Mouse (Mus musculus) cerebellum, postnatal 36 days (tissue): ENCODE results near the gene Mn1.

ENCODE experiments used
- DNase-seq, 2 experiments: peaks; one replicate each; pipeline ENCODE4 v3.0.0; 2021 to 2022; ENCODE audit warnings: mixed read lengths in 2 of 2

The Mn1 gene

DNA sequence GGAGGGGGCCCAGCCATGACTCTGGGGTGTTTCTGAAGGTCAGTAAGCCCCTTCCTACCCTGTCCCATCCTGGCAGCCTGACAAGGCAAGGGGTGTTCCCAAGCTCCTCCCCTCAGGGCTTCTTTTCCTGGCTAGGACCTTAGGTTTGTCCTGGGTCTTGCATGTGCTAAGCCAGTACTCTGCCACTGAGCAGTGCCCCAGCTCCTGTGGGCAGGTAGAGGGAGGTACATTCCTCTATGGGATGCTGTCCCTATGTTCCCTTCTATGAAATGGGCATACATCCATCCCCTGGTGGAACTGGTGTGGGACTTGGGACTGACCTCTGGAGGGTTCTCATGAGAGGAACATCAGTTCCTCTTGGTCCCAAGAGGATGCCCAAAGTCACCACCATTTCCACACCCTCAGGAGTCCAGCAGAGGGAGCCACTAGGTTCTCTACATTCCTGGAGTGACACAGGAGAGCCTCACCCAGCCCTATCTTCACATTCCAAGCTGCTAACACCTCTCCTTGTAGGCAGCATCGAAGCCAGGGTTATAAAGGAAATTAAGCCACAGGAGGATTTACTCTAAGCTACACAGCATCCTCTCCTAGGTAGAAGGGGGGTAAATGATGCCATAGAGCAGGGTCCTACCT is 7.6 kb upstream of the Mn1 start:
- DNase-seq, result no peak

DNA sequence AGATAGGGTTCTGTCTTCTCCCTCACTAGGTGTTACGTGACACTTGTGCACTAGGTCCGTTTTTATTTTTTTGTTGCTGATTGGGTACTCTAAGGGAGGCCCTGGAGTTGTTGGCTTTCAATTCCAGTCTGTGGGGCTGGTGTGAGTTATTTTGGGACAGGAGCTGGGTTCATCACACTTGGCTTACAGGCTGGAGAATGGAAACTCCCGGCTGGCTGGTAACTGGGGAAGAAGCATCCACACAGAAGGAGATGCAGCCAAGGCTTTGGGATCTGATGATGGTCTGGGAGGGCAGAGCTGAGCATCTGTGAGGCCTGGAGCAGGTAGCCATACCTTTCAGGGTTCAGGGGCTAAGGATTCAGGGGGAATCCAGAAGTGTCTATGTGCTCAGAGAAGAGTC is 6.5 kb upstream of the Mn1 start:
- no peak for DNase-seq

DNA sequence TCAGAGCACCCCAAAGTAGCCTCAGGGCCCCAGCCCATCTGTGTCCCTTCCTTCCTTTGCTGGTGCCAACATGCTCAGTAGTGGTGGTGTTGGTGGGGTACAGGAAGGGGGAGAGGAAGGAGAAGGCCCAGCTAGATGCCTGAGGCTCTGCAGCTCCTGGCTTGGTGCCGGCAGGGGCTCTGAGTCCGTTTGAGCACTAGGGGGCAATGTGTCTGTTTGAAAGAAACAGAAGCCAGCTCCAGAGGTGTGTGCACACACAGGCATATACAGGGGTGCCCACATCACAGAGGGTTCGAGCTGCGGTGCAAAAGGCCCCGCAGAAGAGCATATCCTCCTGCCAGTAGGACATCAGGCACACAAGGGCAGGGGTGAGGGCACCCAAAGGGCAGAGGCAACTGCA is 3.0 kb upstream of the Mn1 start:
- peak; percentile 24 to 39 for DNase-seq

DNA sequence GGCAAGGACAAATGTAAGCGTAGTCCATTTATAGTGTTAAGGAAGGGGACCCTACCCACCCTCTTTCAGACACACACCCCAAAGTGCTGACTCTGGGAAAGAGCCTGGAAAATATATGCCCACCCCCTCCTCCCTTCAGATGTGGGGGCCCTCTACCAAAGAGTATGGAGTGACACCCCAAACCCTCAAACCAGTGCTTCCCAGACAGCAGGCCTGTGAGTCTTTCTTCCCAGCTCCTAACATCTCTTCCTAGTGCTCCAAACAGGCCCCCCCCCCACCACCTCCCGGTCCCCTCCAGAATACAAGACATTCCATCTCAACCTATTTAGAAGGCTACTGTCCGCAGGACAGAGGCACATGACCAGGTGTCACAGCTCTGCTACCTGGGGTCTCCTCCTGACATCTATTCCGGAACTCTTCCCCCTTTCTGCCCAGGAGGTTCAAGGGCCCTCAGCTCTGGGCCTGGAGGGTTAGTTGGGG is 2.4 kb upstream of the Mn1 start:
- DNase-seq, result no peak

DNA sequence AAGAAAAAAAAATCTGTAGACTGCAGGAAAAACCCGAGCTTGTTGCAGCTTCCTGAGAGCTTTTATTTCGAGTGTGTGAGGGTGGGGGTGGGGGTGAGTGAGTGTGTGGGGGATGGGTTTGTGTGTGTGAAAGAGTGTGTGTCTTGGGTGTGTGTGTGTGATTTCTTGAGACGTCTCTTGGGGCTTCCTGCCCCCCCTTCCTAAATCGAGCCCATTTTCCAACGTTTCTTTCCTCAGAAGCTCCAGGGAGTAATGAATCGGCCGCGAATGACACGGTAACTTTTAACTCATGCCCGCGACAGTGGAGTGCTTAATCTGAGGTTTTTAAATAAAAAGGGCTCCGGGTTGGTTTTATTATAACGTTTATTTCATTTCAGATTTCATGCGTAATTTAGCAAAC is 1.6 kb upstream of the Mn1 start:
- no peak for DNase-seq

DNA sequence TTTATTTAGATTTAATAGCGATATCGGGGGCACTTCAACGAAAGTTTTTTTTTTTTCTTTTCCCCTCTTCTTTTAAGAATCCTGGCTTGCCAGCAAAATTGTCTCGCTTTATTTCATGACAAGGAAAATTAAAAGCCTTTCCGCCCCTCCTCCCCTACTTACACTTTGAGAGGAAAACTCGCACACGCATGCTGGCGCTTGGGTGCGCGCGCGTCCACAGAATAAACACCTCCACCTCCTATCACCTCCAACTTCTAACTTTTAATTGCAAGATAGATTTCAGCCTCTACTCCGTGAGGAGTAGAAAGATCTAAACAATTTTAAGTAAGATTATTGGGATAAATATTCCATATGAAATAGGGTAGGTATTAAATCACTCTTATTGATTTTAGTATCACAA is 1.1 kb upstream of the Mn1 start:
- DNase-seq, result no peak

DNA sequence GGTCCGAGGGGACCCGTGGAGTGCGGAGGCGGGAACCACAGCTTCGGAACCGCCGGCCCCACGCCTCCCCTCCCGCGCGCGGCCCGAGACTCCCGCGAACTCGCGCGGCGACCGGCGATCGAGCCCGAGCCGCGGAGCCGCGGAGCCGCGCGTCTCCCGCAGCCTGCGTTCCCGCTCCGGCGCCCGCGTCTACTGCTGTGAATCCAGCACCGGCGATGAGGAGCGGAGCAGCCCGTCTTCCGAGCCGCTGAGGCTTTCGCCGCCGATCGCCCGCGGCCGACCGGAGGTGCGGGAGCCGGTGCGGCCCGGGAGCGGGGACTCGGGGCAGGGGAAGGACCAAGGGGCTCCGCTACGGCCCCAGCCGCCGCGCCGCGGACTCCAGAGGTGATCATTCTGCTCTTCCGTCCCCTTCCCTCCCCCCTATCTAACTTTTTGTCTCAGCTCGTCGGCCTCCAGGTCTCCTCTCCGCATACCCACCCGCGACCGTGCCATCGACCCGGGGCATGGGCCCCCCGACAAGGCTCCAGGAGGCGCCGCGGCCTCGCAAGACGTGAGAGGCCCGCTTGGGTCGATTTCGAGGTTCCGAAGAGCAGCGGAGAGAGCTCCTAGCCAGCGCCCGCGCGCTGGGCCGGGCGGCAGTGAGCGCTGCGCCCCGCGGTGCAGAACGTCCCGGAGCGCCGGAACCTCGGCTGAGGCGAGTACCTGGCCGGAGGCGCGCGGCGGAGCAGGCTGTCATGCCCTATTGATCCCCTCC is 393 bp downstream of the Mn1 start:
- DNase-seq, result no peak

DNA sequence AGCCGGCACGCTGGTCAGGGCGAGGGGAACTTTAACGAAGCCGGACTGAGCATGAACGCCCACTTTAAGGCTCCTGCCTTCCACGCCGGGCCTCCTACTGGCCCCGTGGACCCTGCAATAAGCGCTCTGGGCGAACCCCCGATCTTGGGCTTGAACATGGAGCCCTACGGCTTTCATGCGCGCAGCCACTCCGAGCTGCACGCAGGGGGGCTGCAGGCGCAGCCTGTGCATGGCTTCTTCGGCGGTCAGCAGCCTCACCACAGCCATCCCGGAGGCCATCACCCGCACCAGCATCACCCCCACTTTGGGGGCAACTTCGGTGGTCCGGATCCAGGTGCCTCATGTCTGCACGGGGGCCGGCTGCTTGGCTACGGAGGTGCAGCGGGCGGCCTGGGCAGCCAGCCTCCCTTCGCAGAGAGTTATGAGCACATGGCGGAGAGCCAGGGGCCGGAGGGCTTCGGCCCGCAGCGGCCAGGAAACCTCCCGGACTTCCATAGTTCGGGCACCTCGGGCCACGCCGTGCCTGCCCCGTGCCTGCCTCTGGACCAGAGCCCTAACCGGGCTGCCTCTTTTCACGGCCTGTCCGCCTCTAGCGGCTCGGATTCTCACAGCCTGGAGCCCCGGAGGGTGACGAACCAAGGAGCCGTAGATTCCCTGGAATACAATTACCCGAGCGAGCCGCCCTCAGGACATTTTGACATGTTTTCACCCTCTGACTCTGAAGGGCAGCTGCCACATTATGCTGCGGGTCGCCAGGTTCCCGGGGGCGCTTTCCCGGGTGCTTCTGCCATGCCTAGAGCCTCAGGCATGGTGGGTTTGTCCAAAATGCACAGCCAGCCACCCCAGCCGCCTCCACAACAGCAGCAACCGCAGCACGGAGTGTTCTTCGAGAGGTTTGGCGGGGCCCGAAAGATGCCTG is 1.3 kb downstream of the Mn1 start:
- no peak for DNase-seq

DNA sequence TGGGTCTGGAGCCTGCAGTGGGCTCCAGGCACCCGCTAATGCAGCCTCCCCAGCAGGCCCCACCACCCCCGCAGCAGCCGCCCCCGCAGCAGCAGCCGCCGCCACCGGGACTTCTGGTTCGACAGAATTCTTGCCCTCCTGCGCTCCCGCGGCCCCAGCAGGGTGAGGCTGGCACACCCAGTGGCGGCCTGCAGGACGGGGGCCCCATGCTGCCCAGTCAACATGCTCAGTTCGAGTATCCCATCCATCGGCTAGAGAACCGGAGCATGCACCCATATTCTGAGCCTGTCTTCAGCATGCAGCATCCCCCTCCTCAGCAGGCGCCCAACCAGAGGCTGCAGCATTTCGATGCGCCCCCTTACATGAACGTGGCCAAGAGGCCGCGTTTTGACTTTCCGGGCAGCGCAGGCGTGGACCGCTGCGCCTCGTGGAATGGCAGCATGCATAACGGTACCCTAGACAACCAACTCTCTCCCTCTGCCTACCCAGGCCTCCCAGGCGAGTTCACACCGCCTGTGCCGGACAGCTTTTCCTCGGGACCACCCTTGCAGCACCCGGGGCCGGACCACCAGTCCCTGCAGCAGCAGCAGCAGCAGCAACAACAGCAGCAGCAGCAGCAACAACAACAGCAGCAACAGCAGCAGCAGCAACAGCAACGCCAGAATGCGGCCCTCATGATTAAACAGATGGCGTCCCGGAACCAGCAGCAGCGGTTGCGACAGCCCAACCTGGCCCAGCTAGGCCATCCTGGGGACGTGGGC is 2.1 kb downstream of the Mn1 start:
- no peak for DNase-seq

DNA sequence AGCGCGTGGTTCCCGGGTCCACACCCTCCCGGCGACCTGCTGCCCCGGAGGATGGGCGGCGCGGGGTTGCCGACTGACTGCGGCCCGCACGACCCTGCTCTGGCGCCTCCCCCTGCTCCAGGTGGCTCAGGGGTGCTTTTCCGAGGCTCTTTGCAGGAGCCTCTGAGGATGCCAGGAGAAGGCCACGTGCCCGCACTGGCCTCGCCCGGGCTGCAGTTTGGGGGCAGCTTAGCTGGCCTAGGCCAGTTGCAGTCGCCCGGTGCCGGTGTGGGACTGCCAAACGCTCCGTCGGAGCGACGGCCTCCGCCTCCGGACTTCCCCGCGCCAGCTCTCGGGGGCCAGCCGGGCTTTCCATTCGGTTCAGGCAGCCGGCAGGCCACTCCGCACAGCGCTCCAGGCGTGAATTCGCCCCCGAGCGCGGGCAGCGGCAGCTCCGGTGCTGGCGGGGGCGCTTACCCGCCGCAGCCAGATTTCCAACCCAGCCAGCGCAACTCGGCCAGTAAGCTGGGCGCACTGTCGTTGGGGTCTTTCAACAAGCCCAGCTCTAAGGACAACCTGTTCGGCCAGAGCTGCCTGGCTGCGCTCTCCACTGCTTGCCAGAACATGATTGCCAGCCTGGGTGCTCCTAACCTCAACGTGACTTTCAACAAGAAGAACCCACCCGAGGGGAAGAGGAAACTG is 3.0 kb downstream of the Mn1 start:
- no peak for DNase-seq

DNA sequence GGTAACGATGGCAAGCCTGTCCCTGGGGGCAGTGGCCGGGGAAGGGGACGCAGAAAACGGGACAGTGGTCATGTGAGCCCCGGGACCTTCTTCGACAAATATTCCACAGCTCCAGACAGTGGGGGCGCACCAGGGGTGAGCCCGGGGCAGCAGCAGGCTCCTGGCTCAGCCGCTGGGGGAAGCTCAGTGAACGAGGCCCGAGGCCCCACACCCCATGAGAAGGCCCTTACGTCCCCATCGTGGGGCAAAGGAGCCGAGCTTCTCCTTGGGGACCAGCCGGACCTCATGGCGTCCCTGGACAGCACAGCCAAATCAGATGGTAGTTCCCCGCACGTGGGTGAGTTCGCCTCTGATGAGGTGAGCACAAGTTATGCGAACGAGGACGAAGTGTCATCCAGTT is 3.7 kb downstream of the Mn1 start:
- DNase-seq, result no peak

DNA sequence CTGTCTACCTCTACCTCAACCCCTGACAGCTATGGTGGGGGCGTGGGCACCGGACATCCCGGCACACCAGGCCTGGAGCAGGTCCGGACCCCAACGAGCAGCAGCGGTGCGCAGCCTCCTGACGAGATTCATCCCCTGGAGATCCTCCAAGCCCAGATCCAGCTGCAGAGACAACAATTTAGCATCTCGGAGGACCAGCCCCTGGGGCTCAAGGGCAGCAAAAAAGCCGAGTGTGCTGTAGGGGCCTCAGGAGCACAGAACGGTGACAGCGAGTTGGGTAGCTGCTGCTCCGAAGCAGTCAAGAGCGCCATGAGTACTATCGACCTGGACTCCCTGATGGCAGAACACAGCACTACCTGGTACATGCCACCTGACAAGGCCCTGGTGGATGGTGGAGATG is 4.3 kb downstream of the Mn1 start:
- DNase-seq, result no peak

DNA sequence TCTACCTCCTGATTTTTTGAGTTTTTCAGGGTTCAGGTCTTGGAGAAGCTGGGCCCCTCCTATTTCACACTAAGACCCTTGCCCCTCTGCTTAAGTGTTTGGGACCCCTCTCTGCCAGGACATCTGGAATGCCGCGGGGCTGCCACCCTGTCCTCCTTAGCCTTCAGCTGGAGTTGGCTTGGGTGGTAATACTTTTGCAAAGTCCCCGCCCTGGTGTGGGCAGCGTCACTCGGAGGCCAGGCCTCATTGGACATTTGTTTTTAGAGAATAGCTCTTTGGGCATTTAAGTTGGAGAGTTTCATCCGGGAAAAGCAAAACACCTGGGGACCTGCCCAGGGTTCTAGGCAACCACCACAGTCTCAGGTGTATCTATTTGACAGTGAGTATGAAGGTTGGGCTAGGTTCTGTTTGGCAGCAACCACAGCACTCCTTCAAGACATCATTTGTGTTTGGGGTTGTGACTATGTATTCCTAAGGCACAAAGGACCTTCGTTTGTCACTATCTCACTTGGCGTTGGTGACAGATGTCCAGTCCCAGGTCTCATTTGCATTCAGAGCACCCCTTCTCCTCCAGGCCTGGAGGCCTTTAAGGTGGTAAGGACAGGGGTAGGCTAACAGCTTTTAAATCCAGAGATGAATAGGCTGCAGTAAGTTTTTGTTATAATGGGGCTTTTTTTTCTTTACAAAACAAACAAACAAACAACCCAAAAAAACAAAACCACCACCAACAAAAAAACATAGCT is 5.1 kb downstream of the Mn1 start:
- no peak for DNase-seq

DNA sequence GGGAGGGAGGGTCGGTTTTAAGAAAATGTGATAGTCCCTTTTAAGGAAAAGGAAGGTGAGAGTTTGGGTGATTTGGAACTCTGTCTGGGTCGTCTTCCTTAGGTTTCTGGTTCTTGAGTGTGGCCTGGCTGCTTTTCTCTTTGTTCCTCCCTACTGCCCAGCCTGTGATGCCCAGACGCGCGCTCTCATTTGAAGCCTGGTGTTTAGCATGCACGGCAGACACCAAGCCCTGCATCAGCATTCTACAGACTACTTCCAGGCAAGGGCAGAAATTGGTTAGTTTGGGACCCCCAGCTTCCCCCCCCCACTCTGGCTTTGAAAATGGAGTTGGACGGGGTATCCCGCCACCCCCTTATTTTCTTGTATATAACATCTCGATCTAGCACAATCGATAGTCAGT is 5.8 kb downstream of the Mn1 start:
- DNase-seq, result no peak

DNA sequence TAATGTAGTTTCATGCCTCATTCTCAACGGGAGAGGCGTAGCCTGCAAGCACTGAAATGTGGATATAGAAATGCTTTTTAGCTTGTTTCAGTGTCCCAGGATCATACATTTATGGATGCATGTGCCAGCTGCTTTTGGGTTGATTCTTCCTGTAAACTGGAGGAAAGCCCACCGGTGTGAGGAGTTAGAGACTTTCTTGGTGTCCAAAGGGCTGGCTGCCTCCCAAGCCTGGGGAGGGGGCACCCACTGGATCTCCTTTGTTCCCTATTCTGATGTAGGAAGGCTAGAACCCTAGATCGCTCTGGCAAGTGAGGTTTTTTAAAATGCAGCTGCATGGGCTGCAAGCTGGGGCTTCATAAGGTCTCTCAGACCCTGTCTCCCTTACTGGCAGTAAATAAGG is 6.5 kb downstream of the Mn1 start:
- no peak for DNase-seq

DNA sequence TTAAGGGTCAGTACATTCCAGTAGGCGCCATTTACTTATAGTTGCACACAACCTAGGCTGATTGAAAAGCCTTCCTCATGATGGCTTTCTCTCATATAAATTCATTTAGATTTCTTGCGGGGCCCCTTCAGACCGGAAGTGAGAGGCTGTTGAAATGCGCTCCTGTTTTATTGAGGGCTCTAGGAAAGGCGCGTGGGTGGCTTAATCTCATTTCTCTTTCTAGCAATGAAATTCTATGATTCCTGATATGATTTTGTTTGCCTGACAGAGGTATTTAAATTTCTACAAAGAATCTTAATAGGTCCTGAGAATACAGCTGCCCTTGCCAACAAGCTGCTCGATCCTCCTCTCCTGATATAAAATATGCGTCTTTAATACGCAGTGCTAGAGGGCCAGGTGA is 8.7 kb downstream of the Mn1 start:
- DNase-seq, result no peak

DNA sequence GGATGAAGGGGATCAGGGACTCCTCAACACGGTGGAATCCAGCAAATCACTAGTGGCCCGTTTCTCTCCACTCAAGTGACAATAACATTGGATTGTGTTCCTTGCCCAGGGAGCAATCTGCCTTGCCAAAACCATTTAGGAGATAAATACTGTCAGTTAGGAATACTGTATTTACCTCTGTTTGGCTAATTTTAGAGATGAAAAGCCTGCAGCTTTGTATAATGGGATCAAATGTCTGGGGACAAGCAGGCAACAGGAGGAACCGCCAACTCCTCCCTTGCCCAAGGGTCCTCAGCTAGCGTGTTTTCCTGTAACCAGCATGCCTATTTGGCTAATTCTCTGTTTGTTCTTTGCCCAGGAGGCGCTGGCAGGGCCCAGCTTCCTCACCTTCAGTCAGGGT is 9.1 kb downstream of the Mn1 start:
- DNase-seq, result no peak

DNA sequence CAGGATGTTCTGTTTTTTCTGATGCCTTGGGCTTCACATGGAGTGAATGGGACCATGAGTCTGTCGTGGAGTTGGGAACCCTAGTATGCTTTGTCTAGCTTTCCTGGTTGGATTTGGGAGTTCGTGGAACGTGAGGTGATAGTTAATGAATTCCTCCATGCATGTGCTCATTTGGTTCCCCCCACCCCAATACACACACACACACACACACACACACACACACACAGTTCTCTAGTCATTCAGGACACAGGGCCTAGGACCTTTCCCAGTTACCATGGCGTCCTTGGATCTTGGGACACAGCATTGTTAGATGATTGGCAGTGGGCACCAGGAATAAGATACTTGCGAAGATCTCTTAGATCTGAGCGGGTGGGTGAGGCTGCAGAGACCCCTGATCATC is 11.7 kb downstream of the Mn1 start:
- DNase-seq, result no peak

DNA sequence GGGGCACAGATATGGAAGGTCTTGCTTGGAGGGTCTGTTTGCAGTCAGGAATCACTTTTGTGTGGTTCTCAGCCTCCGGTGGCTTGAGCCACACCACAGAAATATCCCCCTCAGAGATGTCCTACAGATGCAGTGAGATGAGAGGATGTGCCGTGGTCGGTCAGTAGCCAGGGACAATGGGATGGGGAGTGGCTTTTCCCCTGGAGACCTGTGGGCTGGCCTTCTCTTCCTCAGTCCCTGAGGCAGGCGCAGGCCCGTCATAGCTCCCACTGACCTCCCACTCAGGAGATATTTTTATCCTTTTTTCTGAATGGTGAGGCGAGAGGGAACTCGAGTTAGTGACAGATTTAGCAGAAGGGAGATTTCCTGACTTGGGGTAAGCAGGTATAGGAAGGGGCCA is 12.6 kb downstream of the Mn1 start:
- DNase-seq, result no peak

DNA sequence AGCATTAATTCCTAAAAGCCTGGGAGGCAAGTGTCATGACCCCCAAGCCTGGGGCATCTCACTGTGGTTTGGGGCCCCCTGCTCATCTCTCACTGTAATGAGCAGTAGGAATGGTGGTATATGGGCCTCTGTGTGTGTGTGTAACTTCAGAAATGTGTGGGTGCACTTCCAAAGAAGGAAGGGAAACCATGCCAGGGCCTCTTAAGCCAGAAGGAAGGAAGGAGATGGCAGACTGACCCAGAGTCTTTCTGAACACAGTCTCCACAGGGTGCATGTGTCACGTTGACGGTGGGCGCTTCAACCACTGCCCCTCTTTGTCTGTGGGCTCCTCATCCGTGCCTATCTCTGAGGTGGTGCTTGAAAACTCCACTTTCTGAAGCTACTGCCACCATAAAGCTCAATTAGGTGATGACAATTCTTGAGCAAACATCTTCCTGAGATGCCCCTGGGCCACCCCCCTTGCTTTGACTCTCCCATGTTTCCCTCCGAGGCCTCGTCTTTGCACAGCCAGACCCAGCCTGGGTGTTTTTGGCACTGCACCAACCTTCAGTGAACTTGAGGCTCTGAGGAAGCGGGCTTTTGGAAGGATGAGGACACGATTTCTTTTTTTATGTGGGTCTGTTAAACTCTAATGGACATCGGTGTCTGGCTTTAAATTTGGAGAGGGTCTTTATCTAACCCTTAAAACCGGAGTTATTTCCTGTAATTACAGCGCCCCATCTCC is 14.0 kb downstream of the Mn1 start:
- no peak for DNase-seq

DNA sequence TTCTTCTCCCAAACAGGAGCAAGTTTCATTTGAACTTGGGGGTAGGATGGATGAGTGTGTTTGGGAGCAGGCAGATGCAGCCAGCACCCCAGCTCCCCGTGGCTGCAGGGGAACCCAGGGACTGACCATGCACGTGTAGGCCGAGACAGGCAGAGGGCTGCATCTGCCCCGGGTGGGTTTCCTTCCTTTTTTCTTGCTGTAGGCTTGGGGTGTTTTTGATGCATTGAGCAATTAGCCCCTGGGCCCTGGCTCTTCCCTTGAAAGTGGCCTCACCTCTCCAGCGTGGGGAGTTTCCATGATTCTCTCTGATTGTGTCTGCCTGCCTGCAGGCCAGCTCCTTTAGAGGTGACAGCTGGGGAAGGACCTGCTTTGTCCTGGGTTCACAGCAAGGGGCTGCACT is 15.7 kb downstream of the Mn1 start:
- DNase-seq, result no peak
